Mouse (Mus musculus): ENCODE measurements at regions not wholly inside any gene's neighbourhood (a gene's known extent, or its start where the extent isn't known, plus 50 kb on each side); places are given as distances from the start of the nearest gene placed in this dataset.

DNA sequence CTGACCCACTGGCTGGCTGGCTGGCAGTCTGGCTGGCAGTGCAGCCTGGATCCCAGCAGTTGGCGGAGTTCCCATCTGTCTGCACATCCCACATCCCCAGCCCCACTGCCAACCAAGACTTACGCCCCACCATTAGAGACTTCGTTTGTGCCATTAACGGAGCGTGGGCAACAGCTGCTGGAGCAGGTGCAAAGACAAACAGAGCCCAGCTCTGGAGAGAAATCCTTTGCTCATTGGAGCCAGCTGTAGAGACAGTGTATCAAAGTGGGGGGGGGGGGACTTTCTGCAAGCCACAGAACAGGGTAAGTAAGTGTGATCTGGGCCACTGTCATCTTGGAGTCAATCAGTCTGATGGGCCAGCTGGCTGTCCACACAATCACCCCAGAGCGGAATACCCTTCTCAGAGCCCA is 52.3 kb downstream of the Rplp1 start:
- DNase-seq (ENCODE audit: low spot score in 2 of 2) = no peak

- DNase-seq (ENCODE audit: low spot score in 2 of 2) = peak; percentile 15 to 20
These were observed 54.2 kb downstream of the Rplp1 start for GRCm38 (mm10) chr9:61860147-61860546.

GRCm38 (mm10) chr9:61859438-61859837 is 54.9 kb downstream of the Rplp1 start:
- DNase-seq (ENCODE audit: low spot score in 2 of 2) = no peak

- no peak for DNase-seq (ENCODE audit: low spot score in 2 of 2)
These were observed 56.5 kb downstream of the Rplp1 start for GRCm38 (mm10) chr9:61857817-61858216.

- no peak for DNase-seq (ENCODE audit: low spot score in 2 of 2)
These were observed 57.7 kb downstream of the Rplp1 start for GRCm38 (mm10) chr9:61856686-61857085.

DNA sequence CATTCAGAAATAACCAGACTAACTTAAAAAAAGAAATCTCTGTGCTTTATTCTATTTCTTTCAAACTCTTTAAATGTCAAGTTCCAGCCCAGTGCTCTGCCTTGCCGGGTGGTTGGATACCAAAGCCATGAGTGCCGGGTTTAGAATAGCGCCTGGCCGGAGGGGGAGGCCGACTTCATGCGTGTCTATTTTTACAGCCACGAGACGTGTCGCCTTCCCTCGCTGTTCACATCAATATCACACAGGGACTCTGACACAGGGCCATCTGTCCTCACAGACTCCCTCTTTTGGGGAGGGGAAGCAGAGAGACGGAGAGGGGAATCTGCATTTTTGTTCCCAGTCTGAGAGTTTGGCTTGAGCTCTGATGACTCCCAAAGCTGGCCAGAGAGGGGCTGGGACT is 58.7 kb downstream of the Rplp1 start:
- no peak for DNase-seq (ENCODE audit: low spot score in 2 of 2)

GRCm38 (mm10) chr9:61853841-61854240 is 60.5 kb downstream of the Rplp1 start:
- no peak for DNase-seq (ENCODE audit: low spot score in 2 of 2)

DNA sequence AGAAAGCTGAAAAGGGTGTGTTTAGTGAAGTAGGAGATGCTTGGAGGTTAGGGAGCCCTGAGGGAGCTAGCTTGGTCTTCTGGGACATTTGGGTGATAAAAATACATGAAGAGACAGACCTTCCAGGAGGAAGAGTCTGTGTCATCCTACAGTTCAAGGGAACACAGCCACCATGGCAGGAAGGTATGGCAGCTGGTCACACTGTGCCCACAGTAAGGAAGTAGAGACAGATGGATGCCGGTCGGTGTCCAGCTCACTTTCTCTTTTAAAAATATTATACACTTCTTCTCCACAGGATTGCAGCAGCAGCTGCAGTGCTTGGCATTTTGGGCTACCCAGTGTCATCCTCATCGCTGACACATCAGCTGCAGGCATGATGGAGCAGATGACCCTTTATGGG is 63.0 kb downstream of the Rplp1 start:
- no peak for DNase-seq (ENCODE audit: low spot score in 2 of 2)

DNA sequence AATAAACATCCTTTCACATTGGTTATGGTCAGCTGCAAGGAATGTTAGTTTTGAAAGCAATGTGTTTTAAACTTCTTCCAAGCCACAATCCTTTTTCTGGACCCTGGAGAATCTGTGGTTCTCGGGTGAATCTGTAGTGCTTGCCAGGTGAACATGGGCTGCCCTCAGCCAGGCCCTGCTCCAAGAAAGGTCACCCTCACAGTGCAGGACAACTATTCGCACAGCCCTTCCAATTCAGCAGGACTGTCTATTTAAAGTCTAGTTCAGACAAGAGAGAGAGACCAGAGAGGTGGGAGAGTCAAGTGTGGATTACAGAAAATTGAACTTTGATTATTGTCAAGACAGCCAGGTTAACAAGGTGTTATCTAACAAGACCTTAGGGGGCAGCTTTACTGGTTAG is 65.9 kb downstream of the Rplp1 start:
- no peak for DNase-seq (ENCODE audit: low spot score in 2 of 2)

GRCm38 (mm10) chr9:61847496-61847895 is 66.8 kb downstream of the Rplp1 start:
- DNase-seq (ENCODE audit: low spot score in 2 of 2) = no peak

DNA sequence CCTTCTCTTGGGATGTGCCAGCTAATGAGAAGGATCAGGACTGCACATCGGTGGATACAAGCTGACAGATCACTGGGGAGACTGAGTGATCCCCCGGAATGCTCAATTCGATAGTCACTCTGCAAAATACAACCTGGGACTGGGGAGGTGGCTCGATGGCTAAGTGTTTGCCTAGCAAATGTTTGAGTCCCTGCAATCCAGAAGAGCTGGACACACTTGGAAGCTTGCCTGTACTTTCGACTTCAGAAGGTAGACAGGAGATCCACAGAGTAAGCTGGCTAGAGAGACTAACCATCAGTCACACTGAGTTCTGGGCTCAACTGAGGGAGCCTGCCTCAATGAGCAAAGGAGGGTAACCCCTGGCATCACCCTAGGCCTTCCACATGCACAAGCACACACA is 69.7 kb downstream of the Rplp1 start:
- DNase-seq (ENCODE audit: low spot score in 2 of 2) = no peak

DNA sequence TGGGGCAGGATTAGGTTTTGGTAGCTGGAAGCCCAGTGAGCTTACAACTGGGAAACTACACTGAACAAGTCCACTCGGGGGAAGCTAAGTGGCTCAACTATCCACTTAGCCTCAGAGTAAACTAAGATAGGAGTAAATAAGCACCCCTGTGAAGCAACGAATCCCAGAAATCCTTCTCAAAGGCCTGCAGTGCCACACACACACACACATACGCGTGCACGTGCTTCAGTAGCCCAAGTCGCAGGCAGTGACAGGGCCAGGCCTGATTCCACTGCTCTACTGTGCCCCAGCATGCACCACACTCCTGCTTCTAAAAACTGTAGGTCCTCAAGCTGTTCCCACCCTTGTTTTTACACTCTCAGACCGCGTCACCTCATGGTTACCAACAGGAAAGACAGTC is 70.2 kb downstream of the Rplp1 start:
- DNase-seq (ENCODE audit: low spot score in 2 of 2) = no peak

DNA sequence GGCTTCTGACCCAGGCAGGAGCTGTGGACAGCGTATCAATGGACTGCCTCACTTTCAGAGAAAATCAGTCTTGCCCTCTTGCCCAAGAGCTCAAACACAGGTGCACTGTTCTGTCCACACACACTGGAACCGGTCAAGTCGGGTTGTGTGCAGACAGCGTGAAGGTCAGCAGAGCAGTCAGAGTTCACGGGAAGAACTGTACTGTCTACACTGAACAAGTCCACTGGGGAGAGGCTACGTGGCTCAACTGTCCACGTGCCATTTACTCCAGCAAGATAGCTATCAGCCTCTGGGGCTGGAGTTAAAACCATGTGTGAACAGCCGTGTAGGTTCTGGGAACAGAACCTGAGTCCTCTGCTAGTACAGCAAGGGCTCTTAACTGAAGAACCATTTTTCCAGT is 70.8 kb downstream of the Rplp1 start:
- no peak for DNase-seq (ENCODE audit: low spot score in 2 of 2)

- DNase-seq (ENCODE audit: low spot score in 2 of 2) = no peak
These were observed 72.0 kb downstream of the Rplp1 start for GRCm38 (mm10) chr9:61842384-61842783.

DNA sequence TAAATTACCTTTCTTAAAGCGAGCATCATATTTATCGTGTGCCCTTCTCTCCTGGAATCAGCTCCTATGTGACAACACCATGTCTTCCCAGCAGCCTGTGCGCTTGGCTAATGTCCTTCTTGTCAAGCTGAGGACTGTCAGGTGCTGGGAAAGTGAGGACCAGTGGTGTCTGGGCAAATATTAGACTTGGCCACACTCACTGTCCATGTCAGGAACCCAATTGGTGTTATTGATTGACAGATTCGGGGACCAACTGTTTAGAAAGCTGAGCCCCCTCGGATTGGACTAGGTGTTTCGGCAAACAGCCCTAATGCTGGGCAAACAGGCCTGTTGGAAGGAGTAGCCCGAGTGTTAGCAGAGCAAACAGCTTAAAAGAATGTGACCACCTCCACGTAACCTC is 73.1 kb downstream of the Rplp1 start:
- no peak for DNase-seq (ENCODE audit: low spot score in 2 of 2)

- DNase-seq (ENCODE audit: low spot score in 2 of 2) = no peak
These were observed 74.0 kb downstream of the Rplp1 start for GRCm38 (mm10) chr9:61840353-61840752.

GRCm38 (mm10) chr9:61833226-61833625 is 81.1 kb downstream of the Rplp1 start:
- DNase-seq (ENCODE audit: low spot score in 2 of 2) = no peak

DNA sequence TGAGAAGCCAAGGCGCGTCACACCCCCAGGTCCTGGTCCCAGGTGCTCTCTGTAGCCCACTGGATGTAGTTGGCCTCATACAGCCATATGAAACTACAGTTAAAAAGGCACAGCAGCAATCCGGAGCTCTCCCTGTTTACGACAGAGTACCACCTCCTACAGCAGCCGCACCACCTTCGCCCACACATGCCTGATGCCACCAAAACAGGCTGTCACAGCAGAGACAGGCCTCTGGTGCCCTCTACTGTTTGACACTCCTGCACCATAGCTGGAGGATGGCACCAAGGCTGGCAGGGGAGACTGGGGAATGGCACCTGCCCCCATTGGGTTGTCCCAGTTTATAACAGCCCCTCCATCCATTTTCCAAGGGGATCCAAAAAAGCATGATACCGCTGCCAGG is 84.1 kb downstream of the Rplp1 start:
- peak; percentile 29 to 46 for DNase-seq (ENCODE audit: low spot score in 2 of 2)

DNA sequence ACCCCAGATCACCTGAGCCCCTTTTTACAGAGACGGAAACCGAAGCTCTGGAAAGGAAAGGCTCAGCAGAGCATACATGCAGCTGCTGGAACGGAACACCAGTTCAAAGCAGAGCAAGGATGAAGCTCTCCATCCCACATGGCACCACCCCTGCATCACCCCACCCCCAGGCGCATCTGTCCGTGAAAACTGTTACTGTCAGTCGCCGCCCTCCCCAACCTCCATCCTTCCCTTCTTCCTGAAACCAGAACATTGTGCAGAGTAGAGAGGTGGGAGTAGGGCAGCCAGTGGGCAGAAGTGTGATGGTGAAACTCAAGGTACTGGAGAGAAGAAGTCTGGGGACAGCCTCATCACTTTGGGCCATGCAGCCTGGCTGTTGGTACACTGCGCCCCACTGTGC is 84.6 kb downstream of the Rplp1 start:
- no peak for DNase-seq (ENCODE audit: low spot score in 2 of 2)

- DNase-seq (ENCODE audit: low spot score in 2 of 2) = no peak
These were observed 85.0 kb downstream of the Rplp1 start for GRCm38 (mm10) chr9:61829301-61829700.

GRCm38 (mm10) chr9:61827721-61828120 is 86.6 kb downstream of the Rplp1 start:
- no peak for DNase-seq (ENCODE audit: low spot score in 2 of 2)

DNA sequence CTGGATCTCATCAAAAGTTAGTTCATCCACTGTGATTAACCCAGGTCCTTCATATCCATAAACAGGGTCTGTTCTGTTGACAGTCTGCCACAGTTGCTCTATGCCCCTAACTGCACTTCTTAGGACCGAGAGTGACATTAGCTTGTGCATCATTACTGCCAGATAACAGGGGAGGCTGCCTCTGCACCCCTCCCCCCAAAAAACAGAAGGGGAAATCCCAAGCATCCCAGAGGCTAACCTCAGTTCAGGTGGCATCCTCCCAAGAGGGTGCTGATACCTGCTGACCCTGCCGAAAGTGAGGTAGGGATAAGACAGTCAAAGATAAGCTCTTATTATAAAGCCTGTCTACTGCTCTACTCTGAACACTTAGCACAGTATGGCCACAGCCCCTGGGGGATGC is 87.3 kb downstream of the Rplp1 start:
- DNase-seq (ENCODE audit: low spot score in 2 of 2) = no peak

DNA sequence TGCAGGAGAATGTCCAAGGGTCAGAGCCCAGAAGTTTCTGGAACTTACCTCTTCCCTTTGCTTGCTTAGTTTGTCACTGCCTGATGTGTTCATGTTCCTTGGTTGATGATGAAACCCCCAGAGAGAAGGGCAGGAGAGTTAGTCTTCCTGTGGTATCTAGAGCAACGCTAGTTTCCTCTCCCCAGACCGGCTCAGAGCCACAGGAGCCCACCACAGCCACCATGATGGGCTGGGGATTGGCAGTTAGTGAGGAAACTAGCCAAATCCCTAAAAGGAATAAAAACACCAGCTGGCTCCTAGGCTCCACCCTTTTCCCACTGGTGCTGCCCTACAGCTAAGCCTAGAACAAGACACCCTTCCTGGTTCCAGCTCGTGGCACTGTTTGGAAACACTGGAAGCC is 87.9 kb downstream of the Rplp1 start:
- no peak for DNase-seq (ENCODE audit: low spot score in 2 of 2)

GRCm38 (mm10) chr9:61825804-61826203 is 88.5 kb downstream of the Rplp1 start:
- DNase-seq (ENCODE audit: low spot score in 2 of 2) = no peak

All from adrenal gland, postnatal 4 days (tissue).